Mouse (Mus musculus) liver, embryonic 11.5 days (tissue): ENCODE measurements around the gene Utp20. TPM values are rescaled to one million over a fixed set of nuclear protein-coding genes. Genes with fewer than 3 reads are reported as not detected.
"Not testable (repeated sequence)": the region's sequence is repeated elsewhere in the genome, so short reads cannot be mapped to it uniquely, and the experiment has no call there.

ENCODE experiments used
- ATAC-seq: fragments of 200-750 bp; cut with Nextera tagmentation; replicated peaks from 2 replicates; pipeline ENCODE4 v1.8.0; 2017; ENCODE audit warnings: moderate number of reproducible peaks, mild to moderate bottlenecking, moderate TSS enrichment, moderate library complexity; ENCODE audit not compliant: low FRiP score
- DNase-seq: peaks from one replicate; pipeline ENCODE4 v3.0.0-alpha.2; 2017; ENCODE audit warnings: low spot score
- H3K27ac ChIP-seq: fragments of 300-500 bp; sonication (generic); 2 replicates; pipeline ENCODE4 v1.5.1; 2014; ENCODE audit warnings: mild to moderate bottlenecking, low read depth, low read length, control low read depth
- H3K27me3 ChIP-seq: fragments of 300-500 bp; sonication (generic); replicated peaks from 2 replicates; pipeline ENCODE4 v1.6.1; 2014; ENCODE audit warnings: low read length, mixed read lengths; ENCODE audit not compliant: control insufficient read depth, insufficient read depth
- H3K36me3 ChIP-seq: fragments of 300-500 bp; sonication (generic); 2 replicates; pipeline ENCODE4 v1.6.1; 2014; ENCODE audit warnings: mild to moderate bottlenecking, low read length, moderate library complexity, mixed read lengths; ENCODE audit not compliant: control insufficient read depth, insufficient read depth
- H3K4me1 ChIP-seq: fragments of 300-500 bp; sonication (generic); replicated peaks from 2 replicates; pipeline ENCODE4 v1.6.1; 2014; ENCODE audit warnings: low read length, mixed read lengths; ENCODE audit not compliant: control insufficient read depth, insufficient read depth
- H3K4me2 ChIP-seq: fragments of 300-500 bp; sonication (generic); 2 replicates; pipeline ENCODE4 v1.6.1; 2014; ENCODE audit warnings: mild to moderate bottlenecking, control low read depth, moderate library complexity
- H3K4me3 ChIP-seq: fragments of 300-500 bp; sonication (generic); 2 replicates; pipeline ENCODE4 v1.5.1; 2014; ENCODE audit warnings: low read depth, low read length, control low read depth
- H3K9ac ChIP-seq: fragments of 300-500 bp; sonication (generic); 2 replicates; pipeline ENCODE4 v1.6.1; 2014; ENCODE audit warnings: low read depth, low read length, control low read depth
- H3K9me3 ChIP-seq: fragments of 300-500 bp; sonication (generic); 2 replicates; pipeline ENCODE4 v1.6.1; 2016; ENCODE audit warnings: low read length, inconsistent platforms, mixed read lengths; ENCODE audit not compliant: control insufficient read depth
- WGBS: fragments of 180-500 bp; shearing (Covaris S2); extraction: QIAGEN DNeasy Blood & Tissue Kit; methylation state at CpG from one replicate; pipeline ENCODE4 v1.1.7; 2014; 5-methylcytosine and 5-hydroxymethylcytosine counted together
- polyA plus RNA-seq: library from polyadenylated mRNA; unstranded; fragments of >200 nt; fragmentation: Nextera tagmentation; extraction: Ambion mirVana; gene quantifications from 2 replicates; pipeline ENCODE4 v1.2.1, GENCODE M21; 2014

The Utp20 gene
- polyA plus RNA-seq, 1 experiment from 2014 or later = 29.9 TPM

GRCm38 (mm10) chr10:88739818-88740217 is 86.8 kb downstream of the Utp20 start:
- Histone ChIP-seq H3K4me3 (no peak overlapping the region), H3K27me3 (no peaks in the 10 kb centered on the region), H3K27ac (no peak overlapping the region), H3K36me3 (peaks cover 32% of the 10 kb centered on the region), H3K4me2 (no peak overlapping the region), H3K9me3 (no peaks in the 10 kb centered on the region), H3K9ac (no peak overlapping the region), H3K4me1 (no peaks in the 10 kb centered on the region)
- WGBS = 86% methylated on average over 1 of the region's 1 CpGs
- DNase-seq = no peak
- no peak for ATAC-seq

- peaks cover 25% of the 10 kb centered on the region for H3K36me3 ChIP-seq
- ATAC-seq = not testable (repeated sequence)
- WGBS = 94% methylated on average over 8 of the region's 8 CpGs
Measured at GRCm38 (mm10) chr10:88739074-88739473, 87.5 kb downstream of the Utp20 start.

GRCm38 (mm10) chr10:88732309-88732622 is 94.3 kb downstream of the Utp20 start:
- Histone ChIP-seq H3K27me3 (no peaks in the 10 kb centered on the region), H3K4me2 (peak overlapping the region; percentile 97), H3K36me3 (peaks cover 5% of the 10 kb centered on the region; the same call in 1 of the 2 replicates), H3K4me1 (peaks cover 7% of the 10 kb centered on the region), H3K9ac (peak overlapping the region; percentile 91), H3K9me3 (no peaks in the 10 kb centered on the region), H3K4me3 (peak overlapping the region; percentile 97), H3K27ac (no peak overlapping the region)
- DNase-seq = no peak
- ATAC-seq = peak; percentile 76
- WGBS = 9% methylated on average over 6 of the region's 6 CpGs

More at GRCm38 (mm10) chr10:88739074-88739473, 87.5 kb downstream of the Utp20 start:
- H3K4me2 ChIP-seq, H3K9me3 ChIP-seq, H3K27ac ChIP-seq, H3K27me3 ChIP-seq, DNase-seq, H3K4me3 ChIP-seq, H3K9ac ChIP-seq, H3K4me1 ChIP-seq: not testable (repeated sequence)

GRCm38 (mm10) chr10:88731496-88732308 is 94.9 kb downstream of the Utp20 start:
- Histone ChIP-seq H3K4me1 (peaks cover 7% of the 10 kb centered on the region), H3K4me2 (peak overlapping the region; percentile 97), H3K36me3 (peaks cover 2% of the 10 kb centered on the region; the same call in 1 of the 2 replicates), H3K4me3 (peak overlapping the region; percentile 97), H3K27ac (peak overlapping the region; percentile 63), H3K27me3 (no peaks in the 10 kb centered on the region), H3K9me3 (no peaks in the 10 kb centered on the region), H3K9ac (peak overlapping the region; percentile 91)
- peak; percentile 36 for ATAC-seq
- 1% methylated on average over 61 of the region's 61 CpGs for WGBS
- DNase-seq = no peak

- Histone ChIP-seq H3K4me3 (peak within 1 kb of the TSS; percentile 97), H3K4me2 (peak within 1 kb of the TSS; percentile 97), H3K9ac (peak within 1 kb of the TSS; percentile 91), H3K27ac (peak within 1 kb of the TSS; percentile 63), H3K36me3 (no peaks in the 10 kb centered on the region), H3K4me1 (peaks cover 7% of the 10 kb centered on the region), H3K9me3 (no peaks in the 10 kb centered on the region), H3K27me3 (no peaks in the 10 kb centered on the region)
- peak; percentile 87 for ATAC-seq
- peak; percentile 89 for DNase-seq
- WGBS = under 1% methylated on average over 65 of the region's 65 CpGs
Measured at GRCm38 (mm10) chr10:88730571-88731495, 95.8 kb downstream of the Utp20 start, which contains the start of gene Arl1. Gene Arl1 (plus strand): TSS chr10:88730858.

- H3K9ac ChIP-seq = no peak overlapping the region
- H3K9me3 ChIP-seq = no peaks in the 10 kb centered on the region
- no peak overlapping the region for H3K4me2 ChIP-seq
- no peaks in the 10 kb centered on the region for H3K27me3 ChIP-seq
- no peaks in the 10 kb centered on the region for H3K36me3 ChIP-seq
- H3K4me1 ChIP-seq = peaks cover 7% of the 10 kb centered on the region
- DNase-seq = no peak
- ATAC-seq = no peak
- WGBS = 71% methylated on average over 8 of the region's 8 CpGs
- no peak overlapping the region for H3K4me3 ChIP-seq
- no peak overlapping the region for H3K27ac ChIP-seq
Measured at GRCm38 (mm10) chr10:88728166-88728565, 98.4 kb downstream of the Utp20 start.

GRCm38 (mm10) chr10:88727128-88727527 is 99.5 kb downstream of the Utp20 start:
- H3K4me1 ChIP-seq = peaks cover 2% of the 10 kb centered on the region

GRCm38 (mm10) chr10:88725343-88725742 is 101.3 kb downstream of the Utp20 start:
- H3K36me3 ChIP-seq = no peaks in the 10 kb centered on the region
- ATAC-seq (no peak), DNase-seq (no peak)
- no peak overlapping the region for H3K27ac ChIP-seq
- H3K4me3 ChIP-seq = no peak overlapping the region
- no peaks in the 10 kb centered on the region for H3K4me1 ChIP-seq
- H3K9ac ChIP-seq = no peak overlapping the region
- H3K27me3 ChIP-seq = no peaks in the 10 kb centered on the region
- 47% methylated on average over 2 of the region's 2 CpGs for WGBS
- H3K9me3 ChIP-seq = no peaks in the 10 kb centered on the region
- H3K4me2 ChIP-seq = no peak overlapping the region

More at GRCm38 (mm10) chr10:88727128-88727527, 99.5 kb downstream of the Utp20 start:
- Histone ChIP-seq H3K4me3 (no peak overlapping the region), H3K36me3 (no peaks in the 10 kb centered on the region), H3K27me3 (no peaks in the 10 kb centered on the region), H3K9me3 (no peaks in the 10 kb centered on the region), H3K27ac (no peak overlapping the region), H3K9ac (no peak overlapping the region), H3K4me2 (no peak overlapping the region)
- WGBS = 50% methylated on average over 1 of the region's 1 CpGs
- no peak for DNase-seq
- ATAC-seq = no peak
